Mouse (Mus musculus) liver, embryonic 12.5 days (tissue): Measurements from ENCODE around the gene Asb10. TPM values are rescaled to one million over a fixed set of nuclear protein-coding genes. Genes with fewer than 3 reads are reported as not detected.
"Not testable (repeated sequence)": the region's sequence is repeated elsewhere in the genome, so short reads cannot be mapped to it uniquely, and the experiment has no call there.

Experiments
- ATAC-seq: fragments of 200-750 bp; cut with Nextera tagmentation; 2 replicates; pipeline ENCODE4 v1.8.0; 2017; ENCODE audit warnings: moderate number of reproducible peaks, mild to moderate bottlenecking, moderate library complexity
- H3K27ac ChIP-seq: fragments of 300-500 bp; sonication (generic); 2 replicates; pipeline ENCODE4 v1.5.1; 2016; ENCODE audit warnings: mild to moderate bottlenecking
- H3K27me3 ChIP-seq: fragments of 300-500 bp; sonication (generic); replicated peaks from 2 replicates; pipeline ENCODE4 v1.6.1; 2016; ENCODE audit warnings: mild to moderate bottlenecking, moderate library complexity
- H3K36me3 ChIP-seq: fragments of 300-500 bp; sonication (generic); 2 replicates; pipeline ENCODE4 v1.6.1; 2016; ENCODE audit warnings: mild to moderate bottlenecking, moderate library complexity
- H3K4me1 ChIP-seq: fragments of 300-500 bp; sonication (generic); 2 replicates; pipeline ENCODE4 v1.6.1; 2016
- H3K4me2 ChIP-seq: fragments of 300-500 bp; sonication (generic); 2 replicates; pipeline ENCODE4 v1.6.1; 2016; ENCODE audit warnings: mild to moderate bottlenecking, moderate library complexity
- H3K4me3 ChIP-seq: fragments of 300-500 bp; sonication (generic); 2 replicates; pipeline ENCODE4 v1.5.1; 2016; ENCODE audit warnings: mild to moderate bottlenecking, moderate library complexity
- H3K9ac ChIP-seq: fragments of 300-500 bp; sonication (generic); 2 replicates; pipeline ENCODE4 v1.6.1; 2016; ENCODE audit warnings: mild to moderate bottlenecking, moderate library complexity
- H3K9me3 ChIP-seq: fragments of 300-500 bp; sonication (generic); replicated peaks from 2 replicates; pipeline ENCODE4 v1.6.1; 2016; ENCODE audit warnings: mild to moderate bottlenecking, moderate library complexity
- WGBS: fragments of 180-500 bp; shearing (Covaris S2); methylation state at CpG from one replicate; pipeline ENCODE4 v1.1.7; 2016; ENCODE audit not compliant: insufficient replicate concordance; 5-methylcytosine and 5-hydroxymethylcytosine counted together
- polyA plus RNA-seq: library from polyadenylated mRNA; unstranded; fragments of >200 nt; fragmentation: Nextera tagmentation; extraction: Ambion mirVana; gene quantifications from 2 replicates; pipeline ENCODE4 v1.2.1, GENCODE M21; 2016

Gene Asb10
- polyA plus RNA-seq, 1 experiment from 2014 or later: not detected

DNA sequence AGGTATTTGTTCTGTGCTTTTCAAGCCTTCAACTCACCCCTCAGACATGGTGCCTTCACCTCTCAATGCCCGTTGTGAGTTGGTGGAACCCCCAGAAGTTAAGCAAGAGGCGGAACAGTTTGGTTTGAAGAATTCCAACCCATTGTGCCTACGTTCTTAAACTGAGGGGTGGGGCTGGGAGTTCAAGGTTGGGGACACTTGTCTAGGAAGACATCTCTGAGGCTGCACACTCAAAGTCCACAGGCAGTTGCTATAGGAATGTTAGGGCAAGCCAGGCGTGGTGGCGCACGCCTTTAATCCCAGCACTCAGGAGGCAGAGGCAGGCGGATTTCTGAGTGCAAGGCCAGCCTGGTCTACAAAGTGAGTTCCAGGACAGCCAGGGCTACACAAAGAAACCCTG, 14.6 kb upstream of the Asb10 start:
- peaks cover 49% of the 10 kb centered on the region for H3K27me3 ChIP-seq
- not testable (repeated sequence) for H3K9me3 ChIP-seq, H3K9ac ChIP-seq, H3K4me2 ChIP-seq, H3K36me3 ChIP-seq, H3K27ac ChIP-seq, H3K4me3 ChIP-seq, ATAC-seq, H3K4me1 ChIP-seq
- 73% methylated on average over 7 of the region's 7 CpGs for WGBS

DNA sequence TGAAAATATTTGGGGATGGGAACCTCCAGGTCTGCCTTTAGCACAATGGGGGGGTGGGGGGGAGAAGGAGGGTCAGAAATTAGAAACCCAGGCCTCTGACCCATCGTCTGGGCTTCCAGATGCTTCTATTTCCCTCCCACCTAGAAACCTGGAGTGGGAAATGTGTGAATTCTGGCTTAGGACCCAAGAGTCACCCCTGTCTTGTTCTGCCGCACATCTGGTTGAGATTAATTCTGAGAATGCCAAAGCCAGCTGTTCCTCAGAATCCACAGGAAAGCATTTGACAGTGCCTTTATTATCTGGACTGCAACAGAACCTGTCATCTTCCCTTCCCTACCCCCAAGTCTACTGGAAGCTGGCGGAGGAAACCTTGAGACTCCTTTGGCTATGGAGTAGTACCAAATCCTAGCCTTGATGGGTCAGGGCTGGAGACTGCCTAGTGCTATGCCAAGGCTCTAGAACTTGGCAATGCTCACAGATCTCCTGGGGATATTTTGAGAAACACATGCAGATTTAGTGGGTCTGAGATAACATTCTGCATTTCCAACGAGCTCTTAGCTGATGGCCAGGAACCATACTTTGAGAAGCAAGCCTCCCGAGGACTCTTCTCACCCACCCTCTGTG, 13.0 kb upstream of the Asb10 start:
- 55% methylated on average over 5 of the region's 5 CpGs for whole genome bisulfite sequencing
- Histone ChIP-seq H3K9ac (no peak overlapping the region), H3K4me3 (no peak overlapping the region), H3K36me3 (no peaks in the 10 kb centered on the region), H3K4me1 (0 out of 2 replicates have a peak, but pooled peaks cover 7% of the 10 kb centered on the region), H3K27ac (no peak overlapping the region), H3K4me2 (no peak overlapping the region), H3K9me3 (no peaks in the 10 kb centered on the region), H3K27me3 (peaks cover 65% of the 10 kb centered on the region)
- no peak for ATAC-seq

DNA sequence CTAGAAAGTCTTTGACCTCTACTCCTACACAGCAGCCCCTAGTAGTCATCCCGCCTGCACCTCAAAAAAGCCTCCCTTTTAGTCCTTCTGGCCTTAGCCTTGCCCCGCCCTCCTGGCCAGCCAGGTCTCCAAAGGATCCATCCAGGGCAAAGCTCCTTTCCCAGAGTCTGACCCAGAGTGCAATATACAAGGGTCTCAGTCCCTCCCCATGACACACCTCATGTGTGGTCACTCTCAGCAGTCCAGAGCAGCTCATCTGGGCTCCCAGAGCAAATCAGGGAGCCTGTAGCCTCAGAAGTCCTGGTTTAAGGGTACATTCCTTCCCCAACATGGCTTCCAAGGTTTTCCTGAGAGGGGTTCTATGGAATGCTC, 10.5 kb upstream of the Asb10 start:
- H3K27ac ChIP-seq: no peak overlapping the region
- 26% methylated on average over 2 of the region's 2 CpGs for WGBS
- no peaks in the 10 kb centered on the region for H3K9me3 ChIP-seq
- H3K9ac ChIP-seq: no peak overlapping the region
- peak overlapping the region; percentile 13; the same call in 1 of the 2 replicates for H3K4me2 ChIP-seq
- no peaks in the 10 kb centered on the region for H3K36me3 ChIP-seq
- no peak overlapping the region for H3K4me3 ChIP-seq
- ATAC-seq: no peak
- peaks cover 83% of the 10 kb centered on the region for H3K27me3 ChIP-seq
- H3K4me1 ChIP-seq: 0 out of 2 replicates have a peak, but pooled peaks cover 7% of the 10 kb centered on the region

DNA sequence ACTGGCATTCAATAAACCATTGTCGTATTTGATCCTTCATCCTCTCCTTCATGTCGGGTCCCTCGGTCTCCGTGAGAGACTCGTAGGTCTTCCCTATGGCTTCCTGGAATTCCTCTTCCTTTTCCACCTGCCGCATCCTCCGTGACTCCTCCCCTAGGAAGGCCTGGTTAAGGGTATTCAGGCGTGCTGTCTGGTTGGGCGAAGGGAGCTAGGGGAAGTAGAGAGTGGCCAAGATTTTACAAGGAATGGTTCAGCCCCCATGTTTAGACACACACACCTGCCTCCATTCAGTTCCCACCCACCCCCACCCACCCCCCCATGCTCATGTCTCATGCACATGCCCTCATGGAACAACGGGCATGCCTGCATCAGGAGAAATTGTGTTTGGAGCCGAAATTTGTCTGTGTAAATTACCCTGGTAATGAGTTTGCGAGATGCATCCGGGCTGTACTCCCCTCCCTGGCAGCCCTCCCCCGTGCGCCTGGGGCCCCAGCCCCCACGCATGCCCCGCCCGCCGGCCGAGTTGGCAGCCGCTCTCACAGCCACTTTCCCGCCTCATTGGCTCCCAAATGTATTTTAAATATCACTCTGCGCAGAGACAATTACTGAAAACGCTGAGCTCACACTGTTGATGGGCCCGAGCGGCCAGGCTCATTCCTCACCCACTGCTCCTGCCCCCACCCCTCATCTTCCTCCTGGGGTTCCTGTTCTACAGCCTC, 10.0 kb upstream of the Asb10 start:
- Histone ChIP-seq H3K9ac (no peak overlapping the region), H3K9me3 (no peaks in the 10 kb centered on the region), H3K4me1 (0 out of 2 replicates have a peak, but pooled peaks cover 7% of the 10 kb centered on the region), H3K4me3 (no peak overlapping the region), H3K4me2 (peak overlapping the region; percentile 13), H3K27ac (no peak overlapping the region), H3K36me3 (no peaks in the 10 kb centered on the region), H3K27me3 (peaks cover 88% of the 10 kb centered on the region)
- ATAC-seq: no peak
- WGBS: 27% methylated on average over 26 of the region's 26 CpGs

DNA sequence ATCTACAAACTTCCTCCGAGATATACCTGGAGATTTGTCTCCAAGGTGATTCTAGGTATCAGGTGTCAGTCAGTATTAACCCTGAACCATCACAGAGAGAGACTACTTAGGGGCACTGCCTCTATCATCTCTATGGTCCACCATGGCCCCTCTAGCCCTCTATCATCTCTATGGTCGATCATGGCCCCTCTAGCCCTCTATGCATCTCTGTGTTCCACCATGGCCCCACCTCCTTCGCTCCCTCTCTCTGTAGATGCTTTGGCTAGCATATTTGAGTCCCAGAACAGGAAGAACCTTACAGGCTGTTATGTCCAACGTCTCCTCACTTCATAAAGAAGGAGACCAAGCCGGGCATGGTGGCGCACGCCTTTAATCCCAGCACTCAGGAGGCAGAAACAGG, 1.9 kb upstream of the Asb10 start:
- no peak overlapping the region for H3K27ac ChIP-seq
- H3K9ac ChIP-seq: no peak overlapping the region
- WGBS: 56% methylated on average over 7 of the region's 7 CpGs
- H3K4me1 ChIP-seq: 0 out of 2 replicates have a peak, but pooled peaks cover 3% of the 10 kb centered on the region
- ATAC-seq: no peak
- H3K27me3 ChIP-seq: peaks cover 59% of the 10 kb centered on the region
- no peak overlapping the region for H3K4me3 ChIP-seq
- no peaks in the 10 kb centered on the region for H3K9me3 ChIP-seq
- no peak overlapping the region for H3K4me2 ChIP-seq
- no peaks in the 10 kb centered on the region for H3K36me3 ChIP-seq

DNA sequence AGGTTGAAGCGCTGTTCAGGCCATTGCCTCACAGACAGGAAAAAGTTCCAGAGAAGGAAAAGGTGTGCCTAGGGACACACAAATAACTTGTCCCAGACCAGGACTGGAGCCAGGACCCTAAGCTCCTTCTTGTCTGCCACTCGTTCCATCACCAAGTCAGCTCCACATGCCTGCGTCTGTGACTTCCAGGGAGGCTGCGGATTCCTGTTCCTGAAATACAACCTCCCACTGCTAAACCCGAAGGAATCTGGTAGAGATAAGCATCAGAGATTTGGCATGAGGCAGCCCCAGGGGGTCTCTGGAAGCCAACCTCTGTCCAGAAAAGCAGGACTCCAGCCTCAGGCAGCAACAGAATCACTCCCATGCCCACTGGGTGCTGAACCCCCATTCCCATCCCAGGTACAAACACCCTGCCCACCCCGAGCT, 379 bp upstream of the Asb10 start:
- Histone ChIP-seq H3K4me3 (no peak overlapping the region), H3K4me1 (0 out of 2 replicates have a peak, but pooled peaks cover 3% of the 10 kb centered on the region), H3K27ac (no peak overlapping the region), H3K27me3 (peaks cover 60% of the 10 kb centered on the region), H3K9ac (no peak overlapping the region), H3K36me3 (no peaks in the 10 kb centered on the region), H3K9me3 (no peaks in the 10 kb centered on the region), H3K4me2 (0 out of 2 replicates have a peak overlapping the region, but pooled peaks have one; percentile 28)
- no peak for ATAC-seq
- WGBS: 20% methylated on average over 6 of the region's 6 CpGs

DNA sequence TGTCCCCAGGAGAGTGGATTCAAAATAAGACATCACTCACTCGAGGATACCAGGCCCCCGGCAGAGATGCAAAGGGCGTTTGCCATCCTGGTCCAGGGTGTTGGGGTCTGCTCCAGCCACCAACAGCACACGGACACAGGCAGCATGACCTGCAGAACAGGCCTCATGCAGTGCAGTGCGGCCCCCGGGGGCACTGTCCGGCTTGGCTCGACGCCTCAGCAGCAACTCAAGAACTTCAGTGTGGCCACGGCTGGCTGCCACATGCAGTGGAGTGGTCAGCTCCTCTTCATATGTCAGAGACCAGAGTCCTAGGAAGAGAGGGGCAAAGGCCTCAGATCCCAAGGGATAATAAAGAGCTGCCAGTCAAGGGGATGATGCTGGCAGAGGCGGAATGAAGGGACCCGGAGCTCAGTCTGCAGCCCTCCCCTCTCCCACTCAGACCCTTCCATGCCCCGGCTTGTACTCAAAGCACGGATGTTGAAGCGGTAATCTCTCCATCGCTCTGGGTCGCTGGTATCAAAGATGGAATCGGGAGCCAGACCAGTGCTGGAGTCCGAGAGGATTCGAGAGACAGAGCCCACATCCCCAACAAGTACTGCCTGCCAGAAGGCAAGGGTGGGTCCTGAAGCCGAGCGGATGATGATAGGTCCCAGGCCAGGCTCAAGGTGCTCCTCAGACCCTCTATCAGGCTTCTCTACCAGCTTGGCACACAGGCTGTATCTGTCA, 1.0 kb downstream of the Asb10 start:
- Histone ChIP-seq H3K4me3 (no peak overlapping the region), H3K9ac (no peak overlapping the region), H3K36me3 (no peaks in the 10 kb centered on the region), H3K4me2 (no peak overlapping the region), H3K27ac (no peak overlapping the region), H3K27me3 (peaks cover 53% of the 10 kb centered on the region), H3K9me3 (no peaks in the 10 kb centered on the region), H3K4me1 (0 out of 2 replicates have a peak, but pooled peaks cover 3% of the 10 kb centered on the region)
- no peak for ATAC-seq
- 69% methylated on average over 22 of the region's 22 CpGs for WGBS

DNA sequence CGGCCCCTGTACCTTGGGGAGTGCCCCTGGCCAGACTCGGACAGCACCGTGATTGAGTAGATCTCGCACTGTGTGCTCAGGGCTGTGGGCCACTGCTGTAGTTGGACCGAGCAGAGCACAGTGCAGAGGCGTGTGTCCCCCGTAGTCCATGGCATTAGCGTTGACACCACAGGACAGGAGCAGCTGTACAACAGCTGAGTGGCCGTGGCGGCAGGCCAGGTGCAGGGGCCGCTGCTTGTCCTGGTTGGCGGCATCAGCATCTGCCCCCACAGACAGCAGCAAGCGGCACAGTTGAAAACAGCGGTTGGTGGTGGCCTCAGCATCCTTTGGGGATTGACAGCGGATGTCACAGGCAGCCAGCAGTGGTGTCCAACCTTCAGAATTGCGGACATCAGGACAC, 3.2 kb downstream of the Asb10 start:
- Histone ChIP-seq H3K9ac (no peak overlapping the region), H3K4me3 (no peak overlapping the region), H3K36me3 (no peaks in the 10 kb centered on the region), H3K9me3 (no peaks in the 10 kb centered on the region), H3K4me2 (no peak overlapping the region), H3K4me1 (0 out of 2 replicates have a peak, but pooled peaks cover 3% of the 10 kb centered on the region), H3K27me3 (peaks cover 69% of the 10 kb centered on the region), H3K27ac (no peak overlapping the region)
- no peak for ATAC-seq
- 54% methylated on average over 16 of the region's 16 CpGs for WGBS

DNA sequence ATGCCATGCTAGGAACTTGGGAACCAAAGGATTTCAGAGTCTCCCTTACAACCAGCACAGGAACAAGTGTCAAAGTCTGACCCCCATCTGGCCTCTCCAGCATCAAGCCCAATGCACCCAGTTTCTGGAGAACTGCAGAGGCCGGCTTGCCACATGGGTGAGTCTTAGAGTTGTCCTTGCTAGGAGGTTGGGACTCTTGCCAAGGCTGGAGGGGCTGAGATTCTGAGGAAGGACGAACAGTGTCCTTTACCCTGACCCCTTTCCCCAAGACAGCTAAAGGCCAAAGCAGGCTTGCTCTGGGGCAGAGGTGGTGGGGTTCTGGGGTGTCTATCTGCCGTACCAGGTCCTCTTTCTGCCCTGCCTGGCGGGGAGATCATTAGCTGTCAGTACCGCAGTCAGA, 4.3 kb downstream of the Asb10 start:
- Histone ChIP-seq H3K27me3 (peaks cover 80% of the 10 kb centered on the region), H3K9me3 (no peaks in the 10 kb centered on the region), H3K4me1 (0 out of 2 replicates have a peak, but pooled peaks cover 3% of the 10 kb centered on the region), H3K9ac (no peak overlapping the region), H3K36me3 (no peaks in the 10 kb centered on the region), H3K4me2 (no peak overlapping the region), H3K4me3 (no peak overlapping the region), H3K27ac (no peak overlapping the region)
- 63% methylated on average over 5 of the region's 5 CpGs for WGBS
- no peak for ATAC-seq

DNA sequence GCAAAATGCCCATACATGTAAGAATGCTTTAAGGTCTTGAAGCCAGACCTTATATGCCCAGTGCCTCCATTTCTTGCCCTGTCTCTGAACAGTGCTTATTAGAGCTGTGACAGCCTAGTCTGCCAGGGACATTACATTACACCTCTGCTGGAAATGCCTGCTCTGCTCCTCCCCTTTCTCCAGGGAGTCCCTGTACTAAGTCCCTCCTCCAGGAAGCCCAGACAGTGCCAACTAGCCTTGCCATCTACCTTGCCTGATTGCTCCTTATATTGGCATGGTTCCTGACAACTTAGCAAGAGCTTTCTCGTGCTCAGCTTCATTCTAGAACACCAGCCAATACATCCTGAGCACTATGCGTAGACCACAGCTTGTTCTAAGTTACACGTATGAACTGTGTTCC, 5.0 kb downstream of the Asb10 start:
- ATAC-seq: no peak
- Histone ChIP-seq H3K27ac (no peak overlapping the region), H3K9me3 (no peaks in the 10 kb centered on the region), H3K9ac (no peak overlapping the region), H3K4me2 (no peak overlapping the region), H3K27me3 (peaks cover 80% of the 10 kb centered on the region), H3K4me1 (no peaks in the 10 kb centered on the region), H3K4me3 (no peak overlapping the region), H3K36me3 (no peaks in the 10 kb centered on the region)
- WGBS: 68% methylated on average over 3 of the region's 3 CpGs

DNA sequence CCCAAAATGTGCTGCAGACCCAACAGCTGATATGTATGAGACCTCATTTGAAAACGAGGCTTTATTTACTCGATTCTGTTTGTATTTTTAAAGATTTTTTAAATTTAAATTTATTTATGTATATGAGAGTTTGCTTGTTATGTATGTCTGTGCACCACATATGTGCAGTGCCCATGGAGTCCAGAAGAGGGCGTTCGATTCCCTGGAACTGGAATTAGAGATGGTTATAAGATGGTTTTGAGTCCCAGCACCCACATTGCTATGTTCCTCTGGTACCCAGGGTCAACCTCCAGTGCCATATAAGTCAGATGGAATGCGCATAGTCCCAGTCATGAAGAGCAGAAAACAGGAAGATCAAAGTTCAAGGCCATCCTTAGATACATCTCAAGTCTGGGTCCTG, 6.5 kb downstream of the Asb10 start:
- WGBS: 31% methylated on average over 5 of the region's 5 CpGs
- Histone ChIP-seq H3K36me3 (no peaks in the 10 kb centered on the region), H3K9me3 (no peaks in the 10 kb centered on the region), H3K27me3 (peaks cover 78% of the 10 kb centered on the region), H3K4me3 (no peak overlapping the region), H3K4me2 (no peak overlapping the region), H3K4me1 (no peaks in the 10 kb centered on the region), H3K27ac (no peak overlapping the region), H3K9ac (no peak overlapping the region)
- ATAC-seq: no peak

DNA sequence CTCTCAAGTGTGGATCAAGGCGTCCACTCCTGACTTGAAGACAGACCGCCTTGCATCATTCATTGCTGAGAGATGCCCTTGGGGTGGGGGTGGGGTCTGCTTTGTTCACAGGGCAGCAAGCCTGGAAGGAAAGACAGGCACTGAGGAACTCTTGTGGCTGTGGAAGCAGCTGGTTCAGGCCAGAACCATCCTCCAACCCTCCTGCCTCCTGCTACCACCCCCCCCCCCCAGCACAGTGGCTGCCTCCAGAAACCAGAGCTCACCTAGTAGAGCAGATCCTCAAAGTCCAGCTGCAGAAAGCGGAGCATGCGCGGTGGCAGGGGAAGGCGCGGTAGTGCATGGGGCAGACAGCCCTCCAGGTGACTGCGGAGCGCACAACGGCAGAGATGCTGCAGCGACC, 7.4 kb downstream of the Asb10 start:
- no peak for ATAC-seq
- 39% methylated on average over 11 of the region's 11 CpGs for whole genome bisulfite sequencing
- Histone ChIP-seq H3K9ac (no peak overlapping the region), H3K27ac (no peak overlapping the region), H3K9me3 (no peaks in the 10 kb centered on the region), H3K27me3 (peaks cover 85% of the 10 kb centered on the region), H3K4me3 (no peak overlapping the region), H3K4me2 (no peak overlapping the region), H3K36me3 (no peaks in the 10 kb centered on the region), H3K4me1 (no peaks in the 10 kb centered on the region)
